Mouse (Mus musculus): ENCODE measurements around the gene Bglap2.
A peak's percentile ranks its signal among the peaks of the same experiment; 100 is the strongest.
"Not testable (repeated sequence)": the region's sequence is repeated elsewhere in the genome, so short reads cannot be mapped to it uniquely, and the experiment has no call there.

Bglap2 gene

GRCm38 (mm10) chr3:88378599-88378998, at the start of gene Bglap2:
TSS of gene Bglap2 (minus strand) at chr3:88378699.
- DNase-seq (ENCODE audit: low read depth), result not testable (repeated sequence)

- no peak for DNase-seq (ENCODE audit: low read depth)
These were observed 48.9 kb upstream of the Bglap2 start for GRCm38 (mm10) chr3:88427342-88427905.

GRCm38 (mm10) chr3:88425708-88426420, 47.4 kb upstream of the Bglap2 start:
- DNase-seq (ENCODE audit: low read depth), result no peak

GRCm38 (mm10) chr3:88425330-88425689, 46.8 kb upstream of the Bglap2 start:
- no peak for DNase-seq (ENCODE audit: low read depth)

- DNase-seq (ENCODE audit: low read depth), result peak; percentile 99
These were observed 46.3 kb upstream of the Bglap2 start, which contains the start of gene Slc25a44 for GRCm38 (mm10) chr3:88424605-88425329. TSS of gene Slc25a44 (minus strand) at chr3:88425139.

- DNase-seq (ENCODE audit: low read depth), result no peak
These were observed 43.7 kb upstream of the Bglap2 start for GRCm38 (mm10) chr3:88422020-88422720.

- DNase-seq (ENCODE audit: low read depth), result no peak
These were observed 42.3 kb upstream of the Bglap2 start for GRCm38 (mm10) chr3:88420771-88421170.

- no peak for DNase-seq (ENCODE audit: low read depth)
These were observed 39.5 kb upstream of the Bglap2 start for GRCm38 (mm10) chr3:88418016-88418415.

- no peak for DNase-seq (ENCODE audit: low read depth)
These were observed 37.2 kb upstream of the Bglap2 start for GRCm38 (mm10) chr3:88415668-88416067.

GRCm38 (mm10) chr3:88412636-88413035, 34.1 kb upstream of the Bglap2 start:
- no peak for DNase-seq (ENCODE audit: low read depth)

GRCm38 (mm10) chr3:88411681-88412080, 33.2 kb upstream of the Bglap2 start:
- DNase-seq (ENCODE audit: low read depth), result no peak

- no peak for DNase-seq (ENCODE audit: low read depth)
These were observed 32.1 kb upstream of the Bglap2 start for GRCm38 (mm10) chr3:88410645-88411031.

GRCm38 (mm10) chr3:88409741-88410644, 31.5 kb upstream of the Bglap2 start, which contains the start of gene Pmf1:
TSS of gene Pmf1 (minus strand) at chr3:88410331.
- DNase-seq (ENCODE audit: low read depth), result peak; percentile 96

GRCm38 (mm10) chr3:88408953-88409352, 30.5 kb upstream of the Bglap2 start:
- no peak for DNase-seq (ENCODE audit: low read depth)

- DNase-seq (ENCODE audit: low read depth), result no peak
These were observed 29.0 kb upstream of the Bglap2 start for GRCm38 (mm10) chr3:88407529-88407928.

- DNase-seq (ENCODE audit: low read depth), result peak; percentile 92
These were observed 28.6 kb upstream of the Bglap2 start for GRCm38 (mm10) chr3:88407090-88407489.

GRCm38 (mm10) chr3:88403522-88404230, 25.2 kb upstream of the Bglap2 start:
- DNase-seq (ENCODE audit: low read depth), result no peak

GRCm38 (mm10) chr3:88398666-88399065, 20.2 kb upstream of the Bglap2 start:
- no peak for DNase-seq (ENCODE audit: low read depth)

GRCm38 (mm10) chr3:88395742-88396141, 17.2 kb upstream of the Bglap2 start:
- no peak for DNase-seq (ENCODE audit: low read depth)

- DNase-seq (ENCODE audit: low read depth), result no peak
These were observed 16.8 kb upstream of the Bglap2 start for GRCm38 (mm10) chr3:88395288-88395687.
